ENCODE assay signal across 8 mouse cellular contexts in genomic region chr12:101083076-101083838, GRCm38 (mm10). TPM values are rescaled to one million over a fixed set of nuclear protein-coding genes. Genes with fewer than 3 reads are reported as not detected.
A peak's percentile ranks its signal among the peaks of the same experiment; 100 is the strongest.
DNase-seq lines count a peak whose midpoint lies in the region; ATAC-seq lines count a peak whose summit lies in the region.

Gene Ppp4r3a, minus strand, starts transcription at chr12:101083702.

- H3K4me1 ChIP-seq in hindbrain, embryonic 14.5 days (replicated peaks; ENCODE audit: control insufficient read depth, insufficient read depth, low read length) = peaks cover 30% of the 10 kb centered on the region

- H3K9me3 ChIP-seq in hindbrain, embryonic 14.5 days (ENCODE audit: control insufficient read depth, low read length) = no peaks in the 10 kb centered on the region

- ATAC-seq in hindbrain, embryonic 14.5 days (ENCODE audit: low FRiP score) = peak; percentile 97

- H3K4me3 ChIP-seq in hindbrain, embryonic 14.5 days (replicated peaks; ENCODE audit: low read length) = peak within 1 kb of the TSS; percentile 100

- DNase-seq in R1 (ENCODE audit: low read depth, low spot score) = peak; percentile 95
- peak; percentile 98 for DNase-seq in cerebellum, postnatal 25 days
- peak; percentile 88 to 92 for DNase-seq in frontal cortex, postnatal 25 days (ENCODE audit: low spot score in 2 of 2)
- peak; percentile 98 for DNase-seq in hindbrain, embryonic 14.5 days (ENCODE audit: low spot score)
- peak; percentile 97 for DNase-seq in layer of hippocampus, postnatal 36 days
- peak; percentile 96 for DNase-seq in lung, postnatal 36 days
- peak; percentile 98 for DNase-seq in retina, postnatal 1 day
- DNase-seq in urinary bladder, adult 18-20 months (ENCODE audit: low spot score in 2 of 2) = peak; percentile 93 to 94

- under 1% methylated on average over 85 of the region's 90 CpGs for whole genome bisulfite sequencing in hindbrain, embryonic 14.5 days

- 0 out of 2 replicates have a peak, but pooled peaks cover 3% of the 10 kb centered on the region for H3K36me3 ChIP-seq in hindbrain, embryonic 14.5 days (replicated peaks; ENCODE audit: control insufficient read depth, insufficient read depth)

- peak within 1 kb of the TSS; percentile 99 for H3K9ac ChIP-seq in hindbrain, embryonic 14.5 days

- peak within 1 kb of the TSS; percentile 98 for H3K27ac ChIP-seq in hindbrain, embryonic 14.5 days

- H3K27me3 ChIP-seq in hindbrain, embryonic 14.5 days (ENCODE audit: control insufficient read depth, insufficient read depth, low read length) = no peaks in the 10 kb centered on the region

- H3K4me2 ChIP-seq in hindbrain, embryonic 14.5 days (replicated peaks) = peak within 1 kb of the TSS; percentile 82

RNA-seq across cellular contexts. Expression of gene Ppp4r3a, which starts in this region (rescaled TPM):
- 29.1 and 33.6 TPM in 2 replicates for polyA plus RNA-seq in hindbrain, embryonic 14.5 days (2014; fragmentation: Nextera tagmentation; extraction: Ambion mirVana)
- 10 to 100 TPM; 41.1 to 45.3 TPM for total RNA-seq in layer of hippocampus, postnatal 36 days (2021)

Comparison
In these comparisons a context has a peak if more than half of its experiments do, and no peak if none do; other contexts are left out.
1. Peak in every context shown above with its lines: DNase-seq, ATAC-seq, H3K4me3 ChIP-seq and H3K27ac ChIP-seq.